In the genomic region with DNA sequence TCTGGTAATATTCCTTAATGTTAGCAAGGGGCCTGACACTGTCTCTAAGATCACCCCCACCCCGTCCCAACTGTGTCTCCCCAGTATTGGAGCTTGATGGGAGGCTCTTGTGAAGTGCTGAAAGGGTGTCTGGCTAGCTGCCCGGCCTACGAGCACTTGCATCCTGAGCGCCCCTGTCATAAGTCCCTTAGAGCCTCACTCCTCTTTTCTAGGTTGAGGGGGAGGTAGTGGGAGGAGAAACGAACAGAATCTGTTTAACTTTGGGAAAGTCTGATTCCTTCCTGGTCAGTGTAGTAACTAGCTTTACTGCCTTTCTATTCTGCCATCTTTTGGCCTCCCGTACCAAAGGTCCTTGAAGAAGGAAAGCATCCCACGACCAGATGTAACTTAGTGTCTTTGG, we compare ENCODE assay signal across 7 mouse cellular contexts.
A peak's percentile ranks its signal among the peaks of the same experiment; 100 is the strongest.
DNase-seq lines count a peak whose midpoint lies in the region; ATAC-seq and TF ChIP-seq lines count a peak whose summit lies in the region.

No protein-coding gene starts in this region.

- peak; percentile 73 for DNase-seq in CD4-positive, CD25-positive, alpha-beta regulatory T cell, adult 2 months (ENCODE audit: low read depth, low spot score)
- DNase-seq in ZHBTc4 (ENCODE audit: low read depth, low spot score) = peak; percentile 6
- DNase-seq in hindbrain, postnatal 0 days (ENCODE audit: low spot score) = peak; percentile 40
- no peak for DNase-seq in liver, embryonic 14.5 days (ENCODE audit: low read depth in 3 of 3, low spot score in 3 of 3)
- no peak for DNase-seq in layer of hippocampus, postnatal 36 days

- 0 out of 2 replicates have a peak overlapping the region, but pooled peaks have one; percentile 20 for H3K9ac ChIP-seq in forebrain, embryonic 16.5 days (replicated peaks; ENCODE audit: low read depth, low read length)
- H3K9ac ChIP-seq in hindbrain, postnatal 0 days (replicated peaks; ENCODE audit: low read length) = no peak overlapping the region
- no peak overlapping the region for H3K9ac ChIP-seq in liver, embryonic 14.5 days (replicated peaks)
- peak overlapping the region; percentile 51; the same call in 1 of the 2 replicates for H3K9ac ChIP-seq in neural tube, embryonic 14.5 days (replicated peaks; ENCODE audit: low read depth, low read length)

- peaks cover 42% of the 10 kb centered on the region for H3K27me3 ChIP-seq in forebrain, embryonic 16.5 days (replicated peaks; ENCODE audit: control insufficient read depth, insufficient read depth, low read length)
- peaks cover 45% of the 10 kb centered on the region for H3K27me3 ChIP-seq in hindbrain, postnatal 0 days (ENCODE audit: insufficient read depth, low read length)
- H3K27me3 ChIP-seq in liver, embryonic 14.5 days (ENCODE audit: control insufficient read depth, insufficient read depth, low read length) = no peaks in the 10 kb centered on the region; the same call in 1 of the 2 replicates
- H3K27me3 ChIP-seq in neural tube, embryonic 14.5 days (ENCODE audit: control insufficient read depth, insufficient read depth, low read length) = peaks cover 33% of the 10 kb centered on the region

- H3K36me3 ChIP-seq in forebrain, embryonic 16.5 days (ENCODE audit: control insufficient read depth, insufficient read depth) = no peaks in the 10 kb centered on the region
- H3K36me3 ChIP-seq in hindbrain, postnatal 0 days (ENCODE audit: insufficient read depth, low read length) = no peaks in the 10 kb centered on the region
- H3K36me3 ChIP-seq in liver, embryonic 14.5 days (replicated peaks; ENCODE audit: control insufficient read depth, insufficient read depth, low read depth) = no peaks in the 10 kb centered on the region
- H3K36me3 ChIP-seq in neural tube, embryonic 14.5 days (ENCODE audit: control insufficient read depth, insufficient read depth, low read length) = no peaks in the 10 kb centered on the region

- no peak for ATAC-seq in forebrain, embryonic 16.5 days
- 0 out of 2 replicates have a peak, but pooled peaks have one; percentile 19 for ATAC-seq in hindbrain, postnatal 0 days
- ATAC-seq in liver, embryonic 14.5 days (ENCODE audit: insufficient read depth) = no peak
- 0 out of 2 replicates have a peak, but pooled peaks have one; percentile 28 for ATAC-seq in neural tube, embryonic 14.5 days (ENCODE audit: low read depth)

- TF ChIP-seq CTCF in hindbrain, postnatal 0 days (IDR thresholded peaks at IDR 0.05; ENCODE audit: low read depth) = no peak
- TF ChIP-seq CTCF in liver, embryonic 14.5 days (IDR thresholded peaks at IDR 0.05; ENCODE audit: low read depth) = no peak

- WGBS in forebrain, embryonic 16.5 days = 7% methylated on average over 7 of the region's 7 CpGs
- WGBS in hindbrain, postnatal 0 days = 14% methylated on average over 7 of the region's 7 CpGs
- WGBS in liver, embryonic 14.5 days (ENCODE audit: insufficient replicate concordance) = 29% methylated on average over 7 of the region's 7 CpGs
- 16% methylated on average over 7 of the region's 7 CpGs for WGBS in neural tube, embryonic 14.5 days

- no peak overlapping the region for H3K27ac ChIP-seq in forebrain, embryonic 16.5 days (ENCODE audit: low read length)
- peak overlapping the region; percentile 64 for H3K27ac ChIP-seq in hindbrain, postnatal 0 days
- no peak overlapping the region for H3K27ac ChIP-seq in liver, embryonic 14.5 days
- H3K27ac ChIP-seq in neural tube, embryonic 14.5 days (ENCODE audit: low read depth, low read length) = no peak overlapping the region

- TF ChIP-seq EP300 in liver, embryonic 14.5 days (IDR thresholded peaks at IDR 0.05; ENCODE audit: low read depth) = no peak

- H3K4me3 ChIP-seq in forebrain, embryonic 16.5 days (replicated peaks; ENCODE audit: low read length) = peak overlapping the region; percentile 71
- peak overlapping the region; percentile 62 for H3K4me3 ChIP-seq in hindbrain, postnatal 0 days (ENCODE audit: low read length)
- peak overlapping the region; percentile 41 to 74 for H3K4me3 ChIP-seq in liver, embryonic 14.5 days (ENCODE audit: insufficient read depth in 1 of 2, low read depth in 2 of 2, low read length in 2 of 2)
- H3K4me3 ChIP-seq in neural tube, embryonic 14.5 days (ENCODE audit: low read depth, low read length) = peak overlapping the region; percentile 62

- H3K4me1 ChIP-seq in forebrain, embryonic 16.5 days (replicated peaks; ENCODE audit: control insufficient read depth, insufficient read depth, low read length) = peaks cover 9% of the 10 kb centered on the region
- peaks cover 3% of the 10 kb centered on the region; the same call in 1 of the 2 replicates for H3K4me1 ChIP-seq in hindbrain, postnatal 0 days (ENCODE audit: insufficient read depth, low read length)
- no peaks in the 10 kb centered on the region for H3K4me1 ChIP-seq in liver, embryonic 14.5 days (replicated peaks; ENCODE audit: control insufficient read depth in 2 of 2, insufficient read depth in 2 of 2, low read length in 1 of 2)
- no peaks in the 10 kb centered on the region; the same call in 1 of the 2 replicates for H3K4me1 ChIP-seq in neural tube, embryonic 14.5 days (ENCODE audit: control insufficient read depth, insufficient read depth, low read length)

- H3K4me2 ChIP-seq in forebrain, embryonic 16.5 days (ENCODE audit: low read length) = peak overlapping the region; percentile 68
- peak overlapping the region; percentile 91 for H3K4me2 ChIP-seq in hindbrain, postnatal 0 days (ENCODE audit: low read depth, low read length)
- H3K4me2 ChIP-seq in liver, embryonic 14.5 days (ENCODE audit: low read depth) = peak overlapping the region; percentile 94
- H3K4me2 ChIP-seq in neural tube, embryonic 14.5 days (ENCODE audit: low read depth, low read length) = peak overlapping the region; percentile 90

- no peaks in the 10 kb centered on the region for H3K9me3 ChIP-seq in forebrain, embryonic 16.5 days (ENCODE audit: control insufficient read depth, low read length)
- H3K9me3 ChIP-seq in hindbrain, postnatal 0 days (ENCODE audit: low read length) = no peaks in the 10 kb centered on the region
- no peaks in the 10 kb centered on the region for H3K9me3 ChIP-seq in liver, embryonic 14.5 days (ENCODE audit: control insufficient read depth, low read length)
- no peaks in the 10 kb centered on the region for H3K9me3 ChIP-seq in neural tube, embryonic 14.5 days (ENCODE audit: control insufficient read depth, low read length)

Comparison
In these comparisons a context has a peak if more than half of its experiments do, and no peak if none do; other contexts are left out.
1. DNase-seq: peak in CD4-positive, CD25-positive, alpha-beta regulatory T cell, adult 2 months (single experiment), ZHBTc4 (single experiment) and hindbrain, postnatal 0 days (single experiment); none in liver, embryonic 14.5 days (0 of 3) and layer of hippocampus, postnatal 36 days (0 of 2).
2. ATAC-seq: peak in hindbrain, postnatal 0 days (single experiment) and neural tube, embryonic 14.5 days (single experiment); none in forebrain, embryonic 16.5 days (single experiment) and liver, embryonic 14.5 days (single experiment).
3. H3K9ac ChIP-seq: peak in forebrain, embryonic 16.5 days (single experiment) and neural tube, embryonic 14.5 days (single experiment); none in hindbrain, postnatal 0 days (single experiment) and liver, embryonic 14.5 days (single experiment).
4. Peak in every context shown above with its lines, with median percentiles within 50 percentile points of each other: H3K4me2 ChIP-seq and H3K4me3 ChIP-seq.